Mouse (Mus musculus) embryonic fibroblast, embryonic 13.5 days (primary cell): ENCODE measurements at regions not wholly inside any gene's neighbourhood (a gene's known extent, or its start where the extent isn't known, plus 50 kb on each side); places are given as distances from the start of the nearest gene placed in this dataset.

Source experiments
- CTCF ChIP-seq: IDR thresholded peaks from 2 replicates; pipeline ENCODE4 v1.5.1; 2011; ENCODE audit warnings: mild to moderate bottlenecking, control low read depth, low read length, moderate library complexity, borderline replicate concordance; ENCODE audit not compliant: insufficient read depth
- POLR2A ChIP-seq: IDR thresholded peaks from 2 replicates; pipeline ENCODE4 v1.6.1; 2011; ENCODE audit warnings: low read depth, mild to moderate bottlenecking, control low read depth, low read length, moderate library complexity

- no peak for TF ChIP-seq CTCF
- no peak for TF ChIP-seq POLR2A
Measured at GRCm38 (mm10) chr6:143648501-143648900, 481.5 kb downstream of the Etnk1 start.
